Mouse (Mus musculus): ENCODE data around the gene Mtor. TPM values are rescaled to one million over a fixed set of nuclear protein-coding genes. Genes with fewer than 3 reads are reported as not detected.

Mtor gene
- total and polyA plus RNA-seq, 3 experiments, result 10.5 to 28.6 (median 24.3) TPM

GRCm38 (mm10) chr4:148417074-148417526 lies 31.3 kb upstream of the Mtor start:
- Histone ChIP-seq H3K4me2 (ENCODE audit: insufficient read depth, low read depth, poor library complexity, severe bottlenecking) (no peak overlapping the region), H3K79me2 (replicated peaks; ENCODE audit: control insufficient read depth, extremely low read depth, insufficient read depth, poor library complexity, severe bottlenecking) (no peaks in the 10 kb centered on the region), H3K36me3 (replicated peaks in 1 of 2; ENCODE audit: control insufficient read depth in 1 of 2, insufficient read depth in 1 of 2, low read length in 1 of 2) (no peaks in the 10 kb centered on the region), H3K27ac (ENCODE audit: insufficient read depth, low read depth) (no peak overlapping the region), H3K9me3 (replicated peaks; ENCODE audit: low read length) (no peaks in the 10 kb centered on the region), H3K9ac (ENCODE audit: insufficient read depth, low read depth) (no peak overlapping the region), H3K27me3 (replicated peaks) (peaks cover 54% of the 10 kb centered on the region), H3K4me1 (ENCODE audit: control insufficient read depth in 1 of 2, insufficient read depth in 2 of 2) (no peaks in the 10 kb centered on the region), H3K4me3 (replicated peaks in 1 of 3; ENCODE audit: low read depth in 2 of 3, low read length in 2 of 3, poor library complexity in 1 of 3) (no peak overlapping the region)
- TF ChIP-seq IRF4 (IDR thresholded peaks at IDR 0.05; ENCODE audit: low read depth, low read length) (no peak), CTCF (conservative IDR thresholded peaks at IDR 0.05 in 1 of 2, IDR thresholded peaks at IDR 0.05 in 1 of 2; ENCODE audit: low read depth in 2 of 2, low read length in 2 of 2) (no peak), MEF2A (IDR thresholded peaks at IDR 0.05; ENCODE audit: borderline replicate concordance, low read depth, low read length) (no peak), HCFC1 (IDR thresholded peaks at IDR 0.05; ENCODE audit: low read depth, low read length) (no peak), POLR2AphosphoS2 (IDR thresholded peaks at IDR 0.05; ENCODE audit: low read depth, low read length) (no peak), KAT2A (IDR thresholded peaks at IDR 0.05; ENCODE audit: insufficient replicate concordance, low read length) (no peak), TBP (conservative IDR thresholded peaks at IDR 0.05; ENCODE audit: low read depth, low read length) (no peak), E2F4 (IDR thresholded peaks at IDR 0.05; ENCODE audit: insufficient replicate concordance, low read depth, low read length) (no peak), USF1 (IDR thresholded peaks at IDR 0.05; ENCODE audit: low read depth, low read length) (no peak), NELFE (IDR thresholded peaks at IDR 0.05; ENCODE audit: low read depth, low read length) (no peak), TCF12 (IDR thresholded peaks at IDR 0.05; ENCODE audit: low read depth, low read length) (no peak), USF2 (conservative IDR thresholded peaks at IDR 0.05; ENCODE audit: low read depth, low read length) (no peak), CHD2 (IDR thresholded peaks at IDR 0.05; ENCODE audit: low read length) (no peak), MAZ (IDR thresholded peaks at IDR 0.05; ENCODE audit: low read depth, low read length) (no peak), MAX (IDR thresholded peaks at IDR 0.05; ENCODE audit: low read length) (no peak), SMC3 (IDR thresholded peaks at IDR 0.05; ENCODE audit: low read depth, low read length) (no peak), RAD21 (IDR thresholded peaks at IDR 0.05; ENCODE audit: low read depth, low read length) (no peak), ZKSCAN1 (IDR thresholded peaks at IDR 0.05; ENCODE audit: borderline replicate concordance, low read depth, low read length) (no peak), GABPA (IDR thresholded peaks at IDR 0.05; ENCODE audit: insufficient replicate concordance, low read depth, low read length) (no peak), EP300 (IDR thresholded peaks at IDR 0.05; ENCODE audit: low read length) (no peak)
- no peak for DNase-seq (ENCODE audit: extremely low read depth)
- dilution Hi-C loops (cut with MboI; ENCODE audit: extremely low pct_ligation_motif_present, extremely low pct_unique_long_range_greater_than_20kb, low sequenced_read_pairs), result no loop called here
- in situ Hi-C loops (cut with MboI; ENCODE audit: low pct_ligation_motif_present, low pct_unique_long_range_greater_than_20kb, low sequenced_read_pairs), result no loop called here

DNA sequence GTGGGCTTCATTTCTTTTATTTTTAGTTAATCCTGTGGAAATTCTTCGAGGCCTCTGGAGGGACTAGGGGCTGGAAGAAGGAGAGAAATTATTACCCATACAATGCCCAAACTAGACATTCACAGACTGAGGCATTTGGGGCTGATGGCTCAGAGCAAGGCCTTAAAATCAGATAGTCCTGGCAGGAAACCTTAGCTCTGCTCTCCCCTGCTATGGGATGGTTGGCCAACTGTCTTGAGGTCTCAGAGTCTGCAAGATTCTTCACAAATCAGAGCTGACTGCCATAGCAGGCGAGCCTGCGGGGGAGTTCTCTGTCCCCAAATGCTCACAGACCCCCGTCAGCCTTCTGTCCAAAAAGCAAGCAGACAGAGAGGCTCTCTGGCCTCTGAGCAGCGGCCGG lies 30.9 kb upstream of the Mtor start:
- Histone ChIP-seq H3K36me3 (replicated peaks in 1 of 2; ENCODE audit: control insufficient read depth in 1 of 2, insufficient read depth in 1 of 2, low read length in 1 of 2) (no peaks in the 10 kb centered on the region), H3K4me2 (ENCODE audit: insufficient read depth, low read depth, poor library complexity, severe bottlenecking) (no peak overlapping the region), H3K9ac (ENCODE audit: insufficient read depth, low read depth) (no peak overlapping the region), H3K27ac (ENCODE audit: insufficient read depth, low read depth) (no peak overlapping the region), H3K27me3 (replicated peaks) (peaks cover 53% of the 10 kb centered on the region), H3K4me1 (ENCODE audit: control insufficient read depth in 1 of 2, insufficient read depth in 2 of 2) (no peaks in the 10 kb centered on the region), H3K79me2 (replicated peaks; ENCODE audit: control insufficient read depth, extremely low read depth, insufficient read depth, poor library complexity, severe bottlenecking) (no peaks in the 10 kb centered on the region), H3K4me3 (replicated peaks in 1 of 3; ENCODE audit: low read depth in 2 of 3, low read length in 2 of 3, poor library complexity in 1 of 3) (no peak overlapping the region), H3K9me3 (replicated peaks; ENCODE audit: low read length) (no peaks in the 10 kb centered on the region)
- TF ChIP-seq ELF1 (IDR thresholded peaks at IDR 0.05; ENCODE audit: low read depth, low read length) (no peak), MYC (IDR thresholded peaks at IDR 0.05; ENCODE audit: low read depth, low read length) (no peak), E2F4 (IDR thresholded peaks at IDR 0.05; ENCODE audit: insufficient replicate concordance, low read depth, low read length) (no peak), USF2 (conservative IDR thresholded peaks at IDR 0.05; ENCODE audit: low read depth, low read length) (no peak), NRF1 (IDR thresholded peaks at IDR 0.05; ENCODE audit: low read depth, low read length) (no peak), KAT2A (IDR thresholded peaks at IDR 0.05; ENCODE audit: insufficient replicate concordance, low read length) (no peak), MAX (IDR thresholded peaks at IDR 0.05; ENCODE audit: low read length) (no peak), TCF12 (IDR thresholded peaks at IDR 0.05; ENCODE audit: low read depth, low read length) (no peak), MAFK (IDR thresholded peaks at IDR 0.05; ENCODE audit: insufficient replicate concordance, low read length) (no peak), POLR2AphosphoS2 (IDR thresholded peaks at IDR 0.05; ENCODE audit: low read depth, low read length) (no peak), NELFE (IDR thresholded peaks at IDR 0.05; ENCODE audit: low read depth, low read length) (no peak), USF1 (IDR thresholded peaks at IDR 0.05; ENCODE audit: low read depth, low read length) (no peak), CHD1 (IDR thresholded peaks at IDR 0.05; ENCODE audit: low read depth, low read length) (no peak), UBTF (IDR thresholded peaks at IDR 0.05; ENCODE audit: low read depth, low read length) (no peak)
- in situ Hi-C loops (cut with MboI; ENCODE audit: low pct_ligation_motif_present, low pct_unique_long_range_greater_than_20kb, low sequenced_read_pairs) (no loop called here), dilution Hi-C loops (cut with MboI; ENCODE audit: extremely low pct_ligation_motif_present, extremely low pct_unique_long_range_greater_than_20kb, low sequenced_read_pairs) (no loop called here)
- DNase-seq (ENCODE audit: extremely low read depth), result no peak

Data from CH12.LX (cell line).